Mouse (Mus musculus) liver, embryonic 15.5 days (tissue): Measurements from ENCODE around the gene Gtf2i. TPM values are rescaled to one million over a fixed set of nuclear protein-coding genes. Genes with fewer than 3 reads are reported as not detected.

Experiments
- ATAC-seq: fragments of 200-750 bp; cut with Nextera tagmentation; 2 replicates; pipeline ENCODE4 v1.8.0; 2017; ENCODE audit warnings: moderate number of reproducible peaks, mild to moderate bottlenecking, moderate library complexity; ENCODE audit not compliant: insufficient read depth
- H3K27ac ChIP-seq: fragments of 300-500 bp; sonication (generic); replicated peaks from 2 replicates; pipeline ENCODE4 v1.5.1; 2015; ENCODE audit warnings: mild to moderate bottlenecking, inconsistent platforms
- H3K27me3 ChIP-seq: fragments of 300-500 bp; sonication (generic); 2 replicates; pipeline ENCODE4 v1.6.1; 2015; ENCODE audit warnings: mild to moderate bottlenecking, inconsistent platforms
- H3K36me3 ChIP-seq: fragments of 300-500 bp; sonication (generic); replicated peaks from 2 replicates; pipeline ENCODE4 v1.6.1; 2015; ENCODE audit warnings: moderate library complexity, mild to moderate bottlenecking, inconsistent platforms
- H3K4me1 ChIP-seq: fragments of 300-500 bp; sonication (generic); replicated peaks from 2 replicates; pipeline ENCODE4 v1.6.1; 2015; ENCODE audit warnings: inconsistent platforms
- H3K4me2 ChIP-seq: fragments of 300-500 bp; sonication (generic); 2 replicates; pipeline ENCODE4 v1.6.1; 2015; ENCODE audit warnings: moderate library complexity, mild to moderate bottlenecking, inconsistent platforms
- H3K4me3 ChIP-seq: fragments of 300-500 bp; sonication (generic); replicated peaks from 2 replicates; pipeline ENCODE4 v1.5.1; 2015; ENCODE audit warnings: mild to moderate bottlenecking, inconsistent platforms
- H3K9ac ChIP-seq: fragments of 300-500 bp; sonication (generic); 2 replicates; pipeline ENCODE4 v1.6.1; 2015; ENCODE audit warnings: moderate library complexity, mild to moderate bottlenecking, inconsistent platforms
- H3K9me3 ChIP-seq: fragments of 300-500 bp; sonication (generic); replicated peaks from 2 replicates; pipeline ENCODE4 v1.6.1; 2016; ENCODE audit warnings: inconsistent platforms
- WGBS: fragments of 180-500 bp; shearing (Covaris S2); methylation state at CpG from one replicate; pipeline ENCODE4 v1.1.7; 2015; ENCODE audit warnings: mixed read lengths; ENCODE audit not compliant: insufficient replicate concordance; 5-methylcytosine and 5-hydroxymethylcytosine counted together
- microRNA-seq: library from miRNA; unstranded; fragments of <30 nt; microRNA quantifications from one replicate; pipeline ENCODE4, GENCODE M21; 2016
- polyA plus RNA-seq: library from polyadenylated mRNA; unstranded; fragments of >200 nt; fragmentation: Nextera tagmentation; extraction: Ambion mirVana; gene quantifications from 2 replicates; pipeline ENCODE4 v1.2.1, GENCODE M21; 2015

Gene Gtf2i
- polyA plus RNA-seq, 1 experiment from 2014 or later = 35.7 TPM

- H3K27ac ChIP-seq = no peak overlapping the region
- H3K4me2 ChIP-seq = no peak overlapping the region
- no peak overlapping the region for H3K9ac ChIP-seq
- ATAC-seq = no peak
- no peaks in the 10 kb centered on the region for H3K9me3 ChIP-seq
- H3K4me1 ChIP-seq = peaks cover 3% of the 10 kb centered on the region; the same call in 1 of the 2 replicates
- H3K36me3 ChIP-seq = 0 out of 2 replicates have a peak, but pooled peaks cover 5% of the 10 kb centered on the region
- WGBS = 43% methylated on average over 10 of the region's 10 CpGs
- no peak overlapping the region for H3K4me3 ChIP-seq
- H3K27me3 ChIP-seq = no peaks in the 10 kb centered on the region
Measured at GRCm38 (mm10) chr5:134206721-134207120, 107.8 kb downstream of the Gtf2i start.

DNA sequence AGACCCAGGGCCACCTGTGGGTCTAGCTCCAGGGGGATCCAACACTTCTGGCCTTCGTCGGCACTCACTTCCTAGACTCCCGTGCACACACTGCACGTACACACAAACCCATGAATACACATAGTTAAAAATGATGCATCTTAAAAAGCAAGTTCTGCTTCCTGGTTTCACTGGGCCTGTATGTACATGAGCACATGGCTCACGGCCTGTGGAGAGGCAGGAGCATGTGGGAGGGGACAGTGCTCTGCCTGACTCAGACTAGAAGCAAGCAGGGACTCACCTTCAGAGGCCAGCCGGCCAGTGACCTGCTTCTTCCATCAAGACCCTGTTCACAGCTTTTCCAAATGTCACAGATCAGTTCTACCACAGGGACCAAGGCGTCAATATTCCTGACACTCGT is 120.9 kb downstream of the Gtf2i start:
- H3K9me3 ChIP-seq = no peaks in the 10 kb centered on the region
- H3K4me3 ChIP-seq = no peak overlapping the region
- ATAC-seq = no peak
- H3K27ac ChIP-seq = no peak overlapping the region
- H3K4me1 ChIP-seq = 0 out of 2 replicates have a peak, but pooled peaks cover under 1% of the 10 kb centered on the region
- H3K27me3 ChIP-seq = no peaks in the 10 kb centered on the region
- no peaks in the 10 kb centered on the region for H3K36me3 ChIP-seq
- no peak overlapping the region for H3K4me2 ChIP-seq
- 72% methylated on average over 8 of the region's 8 CpGs for WGBS
- no peak overlapping the region for H3K9ac ChIP-seq

DNA sequence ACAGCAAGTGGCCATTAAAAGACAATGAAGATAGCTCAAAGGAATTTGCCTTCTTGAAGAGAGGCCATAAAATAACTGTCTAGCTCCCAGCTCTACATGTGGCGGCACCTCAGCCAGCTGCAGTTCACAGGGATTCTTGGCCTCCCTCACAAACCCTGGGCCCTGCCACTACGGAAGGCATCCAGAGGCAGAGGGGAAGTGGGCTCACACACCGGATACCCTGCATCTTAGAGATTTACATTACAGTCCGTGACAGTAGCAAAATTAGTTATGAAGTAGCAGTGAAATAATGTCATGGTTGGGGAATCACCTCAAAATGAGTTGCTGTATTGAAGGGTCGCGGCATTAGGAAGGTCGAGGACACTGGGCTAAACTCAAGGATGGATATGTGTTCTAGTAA is 126.0 kb downstream of the Gtf2i start:
- ATAC-seq = no peak
- WGBS = 35% methylated on average over 7 of the region's 7 CpGs
- no peaks in the 10 kb centered on the region for H3K36me3 ChIP-seq
- no peak overlapping the region for H3K27ac ChIP-seq
- no peak overlapping the region for H3K9ac ChIP-seq
- H3K4me3 ChIP-seq = no peak overlapping the region
- no peaks in the 10 kb centered on the region for H3K9me3 ChIP-seq
- H3K4me2 ChIP-seq = no peak overlapping the region
- H3K27me3 ChIP-seq = no peaks in the 10 kb centered on the region
- peaks cover 16% of the 10 kb centered on the region for H3K4me1 ChIP-seq

Small RNA genes within 50 kb of the gene (microRNA-seq; reads per million reads assigned to microRNA genes)
- 0.76 reads per million for gene Mir3965

Other genes with a start within 250 kb of the Gtf2i start
- 0.45 and 0.54 TPM in 2 replicates for gene Castor2, start 215.0 kb downstream of the Gtf2i start, polyA plus RNA-seq
- gene Rcc1l, start 138.0 kb downstream of the Gtf2i start, polyA plus RNA-seq = 12.1 and 13.8 TPM in 2 replicates
- 1.8 and 2.3 TPM in 2 replicates for gene Gtf2ird2, start 130.7 kb downstream of the Gtf2i start, polyA plus RNA-seq
- 25.8 and 27.7 TPM in 2 replicates for gene Ncf1, start 85.1 kb downstream of the Gtf2i start, polyA plus RNA-seq
- 10.2 and 14.2 TPM in 2 replicates for gene Gtf2ird1, start 142.0 kb upstream of the Gtf2i start, polyA plus RNA-seq
- gene Clip2, start 237.7 kb upstream of the Gtf2i start, polyA plus RNA-seq = 0.46 and 0.50 TPM in 2 replicates
- gene Syna, start 245.4 kb upstream of the Gtf2i start, polyA plus RNA-seq = not detected in 2 replicates